ENCODE assay signal across 15 mouse cellular contexts in the genomic region with DNA sequence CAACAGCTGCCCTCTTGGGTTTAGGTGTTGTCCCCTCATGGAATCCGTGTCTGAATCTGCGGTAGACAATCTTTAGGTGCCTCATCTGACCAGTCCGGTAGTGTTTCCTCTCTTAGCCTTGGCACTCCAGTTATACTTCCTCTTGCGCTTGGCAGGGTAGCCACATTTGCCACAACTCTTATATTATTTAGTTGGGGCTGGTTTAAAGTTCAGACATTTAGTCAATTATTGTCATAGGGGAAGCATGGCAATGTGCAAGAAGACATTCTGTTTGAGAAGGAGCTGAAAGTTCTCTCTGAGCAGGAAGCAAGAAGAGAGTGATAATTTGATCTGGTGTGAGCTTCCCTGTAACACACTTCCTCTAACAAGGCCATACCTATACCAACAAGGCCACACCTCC.
"Had no signal": no experiment of that assay in that cellular context is flagged by ENCODE, and none has a peak within 500 bp of the region (broad histone marks: within the 10 kb centered on the region; RNA-seq: fewer than 3 reads in every experiment).

No protein-coding gene starts in this region.

- H3K4me3 ChIP-seq: intestine, embryonic 15.5 days; layer of hippocampus, adult 2 months; limb, embryonic 13.5 days; megakaryocyte, embryonic 14.5 days; midbrain, embryonic 15.5 days had no signal

- H3K36me3 ChIP-seq: intestine, embryonic 15.5 days; limb, embryonic 13.5 days; midbrain, embryonic 15.5 days had no signal

- H3K27ac ChIP-seq: intestine, embryonic 15.5 days; kidney, postnatal 0 days; layer of hippocampus, adult 2 months; limb, embryonic 13.5 days; liver, embryonic 14.5 days; midbrain, embryonic 15.5 days had no signal

- H3K4me1 ChIP-seq: intestine, embryonic 15.5 days; limb, embryonic 13.5 days; midbrain, embryonic 15.5 days had no signal

- H3K4me2 ChIP-seq: intestine, embryonic 15.5 days; limb, embryonic 13.5 days; midbrain, embryonic 11.5 days; midbrain, embryonic 15.5 days had no signal

- DNase-seq: left cerebral cortex, postnatal 4 days; lung, adult 18-20 months; lung, postnatal 36 days; right cerebral cortex, adult 18-20 months; right cerebral cortex, postnatal 25 days; thymus, adult 18-20 months; thymus, postnatal 14 days had no signal

- H3K9ac ChIP-seq: intestine, embryonic 15.5 days; limb, embryonic 13.5 days; liver, embryonic 14.5 days; midbrain, embryonic 15.5 days had no signal

- H3K27me3 ChIP-seq: intestine, embryonic 15.5 days; limb, embryonic 13.5 days; megakaryocyte, embryonic 14.5 days; midbrain, embryonic 15.5 days had no signal

- H3K9me3 ChIP-seq: intestine, embryonic 15.5 days; limb, embryonic 13.5 days; megakaryocyte, embryonic 14.5 days; midbrain, embryonic 15.5 days had no signal

- ATAC-seq: intestine, embryonic 15.5 days; midbrain, embryonic 15.5 days had no signal
